Mouse (Mus musculus): ENCODE measurements around the gene Mob4.

Mob4 gene

GRCm38 (mm10) chr1:55186592-55187210 lies 55.7 kb downstream of the Mob4 start:
- DNase-seq (ENCODE audit: low spot score): no peak

- no peak for DNase-seq (ENCODE audit: low spot score)
These were observed 61.0 kb downstream of the Mob4 start for GRCm38 (mm10) chr1:55192015-55192414.

- no peak for DNase-seq (ENCODE audit: low spot score)
These were observed 61.8 kb downstream of the Mob4 start for GRCm38 (mm10) chr1:55192824-55193223.

- no peak for DNase-seq (ENCODE audit: low spot score)
These were observed 62.3 kb downstream of the Mob4 start for GRCm38 (mm10) chr1:55193316-55193715.

GRCm38 (mm10) chr1:55194064-55194915 lies 63.3 kb downstream of the Mob4 start:
- DNase-seq (ENCODE audit: low spot score): no peak

- DNase-seq (ENCODE audit: low spot score): no peak
These were observed 64.0 kb downstream of the Mob4 start for GRCm38 (mm10) chr1:55195021-55195420.

- DNase-seq (ENCODE audit: low spot score): no peak
These were observed 65.4 kb downstream of the Mob4 start for GRCm38 (mm10) chr1:55196327-55197003.

GRCm38 (mm10) chr1:55198719-55199118 lies 67.7 kb downstream of the Mob4 start:
- DNase-seq (ENCODE audit: low spot score): no peak

- peak; percentile 43 for DNase-seq (ENCODE audit: low spot score)
These were observed 71.1 kb downstream of the Mob4 start for GRCm38 (mm10) chr1:55201850-55202752.
